Mouse (Mus musculus): ENCODE data around the gene Crnkl1.

DNA sequence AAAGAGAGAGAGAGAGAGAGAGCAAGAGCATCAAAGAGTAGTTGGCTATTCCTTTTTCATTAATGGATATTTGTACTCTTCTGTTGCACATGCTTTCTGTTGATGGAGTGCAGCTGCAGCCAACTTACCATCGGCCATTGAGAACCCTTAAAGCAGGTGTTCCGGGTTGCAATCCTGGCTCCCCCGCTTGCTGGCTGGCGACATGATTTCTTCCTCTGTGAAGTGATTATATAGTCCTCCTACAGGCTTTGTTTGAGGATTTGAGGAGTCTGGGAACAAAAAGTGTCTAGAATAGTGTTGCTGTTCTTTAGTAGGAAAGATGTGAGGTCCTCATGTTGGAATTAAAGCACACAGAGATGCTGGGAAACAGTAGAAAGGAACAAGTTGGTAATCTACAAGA lies 63.5 kb downstream of the Crnkl1 start:
- no peak for TF ChIP-seq POLR2A (IDR thresholded peaks at IDR 0.05; ENCODE audit: control insufficient read depth, extremely low read depth, insufficient read depth, low read length, poor library complexity)
- no peak for TF ChIP-seq CTCF (IDR thresholded peaks at IDR 0.05; ENCODE audit: borderline replicate concordance, control insufficient read depth, extremely low read depth, insufficient read depth, low read length, poor library complexity)

Data from thymus, adult 2 months (tissue).